Mouse (Mus musculus) spleen, adult 2 months (tissue): Measurements from ENCODE around the gene Lnx2.

Experiments used
- CTCF ChIP-seq: fragments of 200-500 bp; IDR thresholded peaks from 2 replicates; pipeline ENCODE4 v1.5.1; 2011; ENCODE audit warnings: mild to moderate bottlenecking, inconsistent platforms; ENCODE audit not compliant: insufficient read depth, insufficient read length, insufficient replicate concordance; ENCODE audit errors: extremely low read depth
- POLR2A ChIP-seq: fragments of 200-500 bp; IDR thresholded peaks from 2 replicates; pipeline ENCODE4 v1.6.1; 2011; ENCODE audit warnings: low read depth, low read length, inconsistent platforms

DNA sequence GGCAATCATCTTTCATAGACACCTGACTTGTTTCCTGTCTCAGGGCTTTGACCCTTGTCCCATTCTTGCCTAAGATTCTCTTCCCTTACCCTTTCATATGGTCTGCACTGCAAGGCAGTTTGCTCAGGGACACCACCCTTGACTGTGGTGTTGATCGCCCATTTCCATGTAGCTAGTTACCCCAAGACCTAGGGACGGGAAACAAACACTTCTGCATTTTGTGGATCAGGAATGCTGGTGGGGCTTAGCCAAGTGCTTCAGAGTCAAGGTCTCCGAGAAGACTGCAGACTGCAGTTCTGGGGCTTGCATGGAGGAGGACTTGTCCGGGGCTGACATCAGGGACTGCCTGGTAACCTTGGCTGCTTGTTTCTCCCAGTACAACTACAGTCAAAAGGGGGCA is 10.4 kb upstream of the Lnx2 start:
- no peak for TF ChIP-seq CTCF
- no peak for TF ChIP-seq POLR2A
